Mouse (Mus musculus): ENCODE results near the gene Hist1h4j. TPM values are rescaled to one million over a fixed set of nuclear protein-coding genes. Genes with fewer than 3 reads are reported as not detected.
"Not testable (repeated sequence)": the region's sequence is repeated elsewhere in the genome, so short reads cannot be mapped to it uniquely, and the experiment has no call there.

Hist1h4j gene
- 1.9 and 2.4 TPM in 2 replicates for polyA plus RNA-seq (2012)

DNA sequence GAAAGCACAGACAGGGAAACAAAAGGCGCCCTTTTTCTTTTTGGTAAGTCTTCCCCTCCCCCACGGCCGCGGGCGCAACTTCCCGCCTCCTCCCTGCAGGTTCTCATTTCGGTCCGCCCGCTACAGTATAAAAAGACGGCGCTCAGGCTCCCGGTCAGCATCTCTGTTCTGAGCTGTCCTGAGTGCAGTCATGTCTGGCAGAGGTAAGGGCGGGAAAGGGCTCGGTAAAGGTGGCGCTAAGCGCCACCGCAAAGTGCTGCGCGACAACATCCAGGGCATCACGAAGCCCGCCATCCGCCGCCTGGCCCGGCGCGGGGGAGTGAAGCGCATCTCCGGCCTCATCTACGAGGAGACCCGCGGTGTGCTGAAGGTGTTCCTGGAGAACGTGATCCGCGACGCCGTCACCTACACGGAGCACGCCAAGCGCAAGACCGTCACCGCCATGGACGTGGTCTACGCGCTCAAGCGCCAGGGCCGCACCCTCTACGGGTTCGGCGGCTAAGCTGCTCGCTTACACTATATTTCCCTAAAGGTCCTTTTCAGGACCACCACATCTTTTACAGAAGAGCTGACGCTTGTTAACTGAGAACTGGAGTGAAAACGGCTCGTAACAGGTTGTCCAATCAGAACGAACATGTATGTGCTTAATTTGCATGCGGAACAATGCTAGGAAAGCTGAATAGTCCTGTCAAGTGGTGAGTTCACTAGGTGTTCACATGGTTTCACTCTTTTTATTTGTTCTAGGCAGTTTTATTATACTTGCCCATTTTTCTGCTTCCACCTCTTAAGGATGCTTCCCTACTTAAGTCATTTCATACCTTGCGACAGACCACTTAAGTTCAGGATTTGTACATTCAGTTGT, at the start of gene Hist1h4j:
Gene Hist1h4j (plus strand): TSS at position 159 of the 862 bp plus-strand sequence.
- not testable (repeated sequence) for TF ChIP-seq GATA1 (IDR thresholded peaks at IDR 0.05; ENCODE audit: low read length)

DNA sequence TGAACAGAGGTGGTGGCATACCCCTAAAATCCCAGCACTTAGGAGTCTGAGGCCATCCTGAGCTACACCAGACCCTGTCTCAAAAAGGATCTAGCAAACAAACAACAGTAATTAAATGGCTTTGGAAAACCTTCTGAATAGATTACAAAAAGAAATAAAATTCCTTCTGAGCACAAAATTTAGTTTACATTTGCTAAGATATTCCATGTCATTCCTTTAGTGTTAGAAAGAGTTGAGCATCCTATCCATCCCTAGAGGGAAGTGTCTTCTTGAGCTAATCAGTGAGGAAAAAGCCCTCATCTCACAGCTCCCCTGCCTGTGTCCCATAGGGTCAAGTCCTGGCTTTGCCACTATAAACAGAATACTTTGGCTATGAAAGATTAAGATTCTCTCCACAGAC, 37.1 kb upstream of the Hist1h4j start, which contains the start of gene Olfr1359:
Gene Olfr1359 (plus strand): TSS at position 301 of the 400 bp plus-strand sequence.
- no peak for TF ChIP-seq GATA1 (IDR thresholded peaks at IDR 0.05; ENCODE audit: low read length)

DNA sequence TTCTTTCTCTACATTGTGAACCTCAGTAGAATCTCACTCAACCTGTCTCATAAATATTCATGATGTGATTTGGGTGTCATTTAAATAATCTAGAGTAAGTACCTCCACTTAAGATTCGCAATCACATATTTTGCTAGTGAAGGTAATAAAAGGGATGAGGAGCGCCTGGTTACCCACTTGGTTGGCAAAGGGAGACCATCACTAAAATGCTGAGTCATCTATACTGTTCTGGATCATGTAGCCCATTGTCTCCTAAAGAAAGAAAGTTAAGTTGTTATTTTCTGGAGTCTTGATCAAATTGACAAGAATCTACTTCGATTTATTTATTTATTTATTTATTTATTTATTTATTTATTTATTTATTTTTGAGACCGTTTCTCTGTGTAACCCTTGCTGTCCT, 28.2 kb upstream of the Hist1h4j start:
- TF ChIP-seq GATA1 (IDR thresholded peaks at IDR 0.05; ENCODE audit: low read length) = no peak

DNA sequence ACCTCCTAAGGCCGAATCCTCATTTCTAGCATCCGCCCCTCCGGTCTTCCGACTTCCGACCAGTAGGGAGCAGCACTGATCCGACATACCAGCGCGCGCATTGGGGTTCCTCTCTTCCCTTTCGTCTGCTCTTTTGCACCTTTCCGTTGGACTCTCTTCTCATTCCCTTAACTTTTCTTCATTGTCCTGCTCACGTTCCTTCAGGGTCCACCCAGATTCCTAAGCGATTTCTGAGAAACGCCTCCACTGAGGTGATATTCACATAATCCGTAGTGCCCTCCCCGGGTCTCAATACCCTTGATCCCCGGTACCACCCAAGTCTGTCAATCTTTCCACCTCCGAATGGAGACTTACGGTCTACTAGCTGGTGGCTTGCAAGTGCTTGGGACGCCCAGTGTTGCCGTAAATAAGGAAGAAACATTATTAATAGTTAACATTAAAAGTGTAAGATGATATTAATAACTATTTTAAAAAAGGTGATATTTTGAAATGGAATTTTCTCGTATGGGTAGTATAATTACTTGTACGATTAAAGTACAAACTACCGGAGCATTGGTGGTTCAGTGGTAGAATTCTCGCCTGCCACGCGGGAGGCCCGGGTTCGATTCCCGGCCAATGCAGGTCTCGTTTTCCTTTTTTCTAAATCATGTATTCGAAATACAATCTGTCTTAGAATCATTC, 24.7 kb upstream of the Hist1h4j start:
- TF ChIP-seq GATA1 (IDR thresholded peaks at IDR 0.05; ENCODE audit: low read length) = no peak

DNA sequence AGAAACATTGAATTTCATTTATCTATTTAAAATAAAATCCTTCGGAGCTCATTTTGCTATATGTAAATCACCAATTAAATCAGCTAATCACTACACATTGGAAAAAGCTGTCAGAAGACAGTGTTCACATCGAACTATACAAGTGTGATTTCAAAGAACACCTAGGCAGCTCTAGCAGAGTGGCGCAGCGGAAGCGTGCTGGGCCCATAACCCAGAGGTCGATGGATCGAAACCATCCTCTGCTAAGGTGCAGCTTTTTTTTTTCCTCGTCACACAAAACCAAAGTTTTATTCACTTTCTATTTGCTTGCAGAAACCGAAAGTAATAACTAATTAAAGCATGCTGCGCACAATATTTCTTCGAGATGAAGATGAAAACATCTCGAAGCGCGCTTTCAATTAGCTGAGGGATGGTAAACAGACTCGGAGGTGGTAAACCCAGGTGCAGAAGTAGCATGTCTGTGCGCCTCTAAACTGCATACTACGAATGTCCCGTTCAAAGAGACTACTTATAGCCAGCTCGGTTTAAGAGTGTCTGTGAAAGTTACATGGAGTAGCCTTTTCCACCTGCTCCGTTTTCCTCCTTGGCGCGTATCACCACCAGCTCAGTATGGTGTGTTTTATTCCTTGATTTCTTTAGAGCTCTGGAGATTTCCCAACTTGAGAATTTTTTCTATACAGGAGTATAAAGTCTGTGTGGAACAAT, 23.9 kb upstream of the Hist1h4j start:
- TF ChIP-seq GATA1 (IDR thresholded peaks at IDR 0.05; ENCODE audit: low read length) = no peak

DNA sequence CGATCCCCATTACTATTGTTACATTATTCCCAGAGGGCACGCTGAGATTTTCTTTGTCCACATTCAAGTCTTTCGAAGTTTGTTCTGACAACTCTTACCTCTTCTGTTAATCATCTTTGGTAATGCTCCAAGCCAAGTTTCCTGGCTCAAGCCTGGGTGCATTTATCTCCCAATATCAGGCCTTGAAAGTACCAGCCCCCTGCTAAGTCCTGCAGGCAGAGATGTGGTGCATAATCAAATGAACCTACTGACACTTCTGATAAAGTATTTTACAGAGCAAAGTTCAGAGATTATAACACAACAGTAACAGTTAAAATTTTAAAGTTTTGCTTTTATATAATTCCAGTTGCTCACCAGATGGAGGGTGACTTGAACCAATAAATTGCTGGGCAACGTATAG, 23.2 kb upstream of the Hist1h4j start:
- TF ChIP-seq GATA1 (IDR thresholded peaks at IDR 0.05; ENCODE audit: low read length) = no peak

DNA sequence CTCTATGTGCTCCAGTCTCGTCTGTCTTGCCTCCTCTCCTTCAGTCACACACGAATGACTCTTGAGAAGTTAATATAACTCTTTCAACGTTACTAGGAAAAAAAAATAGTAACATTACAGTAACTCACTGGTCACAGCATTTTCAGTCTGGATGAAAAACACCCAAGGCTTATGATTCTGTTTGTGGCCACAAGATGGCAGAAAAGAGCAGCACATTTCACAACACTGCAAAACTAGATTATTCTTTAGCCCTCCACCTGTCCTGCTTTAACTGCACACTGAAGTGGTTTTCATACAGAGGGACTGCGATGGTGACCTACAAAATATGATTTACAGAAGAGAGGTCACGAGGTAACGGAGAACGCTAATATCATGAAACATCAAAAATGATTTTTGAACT, 20.1 kb upstream of the Hist1h4j start:
- no peak for TF ChIP-seq GATA1 (IDR thresholded peaks at IDR 0.05; ENCODE audit: low read length)

DNA sequence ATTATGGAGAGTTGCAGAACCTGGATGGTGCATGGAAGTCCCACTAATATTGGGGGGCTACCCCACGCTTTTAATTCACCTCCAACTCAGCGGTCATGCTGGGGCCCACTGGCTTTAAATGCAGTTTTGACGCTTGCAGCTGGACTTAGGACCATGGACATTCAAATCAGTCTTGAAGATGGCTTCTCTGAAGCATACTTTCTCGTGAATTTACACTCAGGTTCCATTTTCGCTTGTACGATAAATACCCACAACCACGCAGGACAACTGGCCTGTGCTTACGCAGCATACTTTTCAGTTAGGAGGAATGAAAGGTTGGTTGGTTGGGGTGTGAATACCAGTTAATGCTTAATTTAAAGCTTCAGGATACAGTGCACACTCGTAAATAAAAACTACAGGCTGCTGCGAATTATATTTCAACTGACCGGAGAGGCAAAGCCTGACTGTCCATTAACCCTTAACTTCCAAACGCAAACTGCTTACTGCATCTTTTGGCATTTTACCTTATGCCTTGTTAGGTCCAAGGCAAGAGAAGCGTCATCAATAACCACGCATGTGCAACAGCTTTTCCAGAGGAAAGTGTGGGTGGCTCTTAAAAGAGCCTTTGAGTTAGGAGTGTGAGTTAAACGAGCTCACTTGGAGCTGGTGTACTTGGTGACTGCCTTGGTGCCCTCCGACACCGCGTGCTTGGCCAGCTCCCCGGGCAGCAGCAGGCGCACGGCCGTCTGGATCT, 19.6 kb upstream of the Hist1h4j start:
- TF ChIP-seq GATA1 (IDR thresholded peaks at IDR 0.05; ENCODE audit: low read length) = no peak

DNA sequence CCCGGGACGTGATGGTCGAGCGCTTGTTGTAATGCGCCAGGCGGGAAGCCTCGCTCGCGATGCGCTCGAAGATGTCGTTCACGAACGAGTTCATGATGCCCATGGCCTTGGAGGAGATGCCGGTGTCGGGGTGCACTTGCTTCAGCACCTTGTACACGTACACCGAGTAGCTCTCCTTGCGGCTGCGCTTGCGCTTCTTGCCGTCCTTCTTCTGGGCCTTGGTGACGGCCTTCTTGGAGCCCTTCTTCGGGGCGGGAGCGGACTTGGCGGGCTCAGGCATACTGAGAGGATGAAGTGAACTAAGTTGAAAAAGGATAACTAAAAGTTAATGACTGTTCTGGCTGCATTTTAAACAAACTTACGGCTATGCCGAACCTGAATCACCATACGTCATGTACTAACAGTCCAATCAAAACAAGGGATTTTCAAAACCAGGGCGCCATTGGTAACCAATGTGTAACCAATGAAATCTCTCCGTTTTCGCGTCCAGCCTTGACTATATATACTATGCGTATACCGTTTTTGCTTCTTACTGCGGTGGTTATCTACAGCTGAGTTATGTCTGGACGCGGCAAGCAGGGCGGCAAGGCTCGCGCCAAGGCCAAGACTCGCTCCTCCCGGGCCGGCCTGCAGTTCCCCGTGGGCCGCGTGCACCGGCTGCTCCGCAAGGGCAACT, 18.9 kb upstream of the Hist1h4j start, which contains the start of the genes Hist1h2bl and Hist1h2ai:
Gene Hist1h2bl (minus strand): TSS at position 280 of the 676 bp plus-strand sequence.
Gene Hist1h2ai (plus strand): TSS at position 559 of the 676 bp plus-strand sequence.
- TF ChIP-seq GATA1 (IDR thresholded peaks at IDR 0.05; ENCODE audit: low read length) = not testable (repeated sequence)

DNA sequence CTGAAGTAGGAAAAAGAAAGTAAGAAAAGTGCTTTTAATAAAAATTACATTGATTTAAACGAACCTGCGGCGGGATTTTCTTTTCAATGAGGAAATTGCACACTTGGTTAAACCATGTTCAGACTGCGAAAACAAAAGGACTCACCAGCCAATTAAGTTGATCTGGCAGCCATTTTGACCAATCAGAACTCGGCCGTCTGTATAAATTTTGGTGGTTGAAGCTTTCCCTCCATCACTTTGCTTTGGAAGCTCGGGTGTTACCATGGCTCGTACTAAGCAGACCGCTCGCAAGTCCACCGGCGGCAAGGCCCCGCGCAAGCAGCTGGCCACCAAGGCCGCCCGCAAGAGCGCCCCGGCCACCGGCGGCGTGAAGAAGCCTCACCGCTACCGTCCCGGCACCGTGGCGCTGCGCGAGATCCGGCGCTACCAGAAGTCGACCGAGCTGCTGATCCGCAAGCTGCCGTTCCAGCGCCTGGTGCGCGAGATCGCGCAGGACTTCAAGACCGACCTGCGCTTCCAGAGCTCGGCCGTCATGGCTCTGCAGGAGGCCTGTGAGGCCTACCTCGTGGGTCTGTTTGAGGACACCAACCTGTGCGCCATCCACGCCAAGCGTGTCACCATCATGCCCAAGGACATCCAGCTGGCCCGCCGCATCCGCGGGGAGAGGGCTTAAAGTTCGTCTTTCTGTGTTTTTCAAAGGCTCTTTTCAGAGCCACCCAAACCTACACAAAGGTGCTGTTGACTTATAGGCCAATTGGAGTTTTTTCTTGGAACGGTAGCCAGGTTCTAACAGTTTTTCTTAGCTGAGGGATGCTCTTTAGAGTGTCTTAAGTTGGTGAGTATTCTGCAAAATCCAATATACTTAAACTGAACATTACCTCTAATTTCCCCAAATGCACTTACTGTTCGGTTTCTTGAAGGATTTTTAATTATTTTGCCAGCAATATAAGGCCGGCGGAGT, 17.2 kb upstream of the Hist1h4j start, which contains the start of gene Hist1h3h:
Gene Hist1h3h (plus strand): TSS at position 263 of the 961 bp plus-strand sequence.
- TF ChIP-seq GATA1 (IDR thresholded peaks at IDR 0.05; ENCODE audit: low read length) = not testable (repeated sequence)

DNA sequence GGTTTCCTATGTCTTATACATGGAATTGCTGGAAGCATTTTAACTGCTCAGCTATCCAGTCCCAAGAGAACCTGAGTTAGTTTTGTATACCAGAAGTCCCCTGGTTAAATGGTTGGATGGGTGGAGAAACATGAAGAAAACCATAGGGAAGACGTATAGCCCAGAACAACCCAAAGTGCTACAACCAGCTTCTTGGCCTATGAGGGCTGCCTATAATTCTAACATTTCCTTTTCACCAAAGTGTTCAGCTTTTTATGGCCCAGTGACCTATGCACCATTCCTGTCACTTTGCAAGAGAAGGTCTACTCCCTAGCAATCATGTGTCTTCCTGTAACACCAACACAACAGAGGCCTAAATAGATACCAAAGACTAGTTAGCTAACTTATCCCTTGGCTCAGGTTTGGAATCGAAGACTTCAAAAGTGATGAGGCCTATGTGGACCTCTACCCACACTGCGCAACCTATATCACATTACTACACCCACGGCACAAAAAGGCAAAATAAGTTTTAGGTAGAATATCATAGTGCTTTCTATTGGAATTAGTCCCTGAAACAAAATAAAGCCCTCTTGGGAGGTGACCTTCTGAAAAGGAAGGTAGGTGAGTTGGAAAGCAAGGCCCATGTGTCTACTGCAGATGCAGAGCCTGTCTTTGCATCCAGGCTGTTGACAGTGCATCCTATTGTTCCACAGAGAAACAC, 16.3 kb upstream of the Hist1h4j start:
- TF ChIP-seq GATA1 (IDR thresholded peaks at IDR 0.05; ENCODE audit: low read length) = no peak

DNA sequence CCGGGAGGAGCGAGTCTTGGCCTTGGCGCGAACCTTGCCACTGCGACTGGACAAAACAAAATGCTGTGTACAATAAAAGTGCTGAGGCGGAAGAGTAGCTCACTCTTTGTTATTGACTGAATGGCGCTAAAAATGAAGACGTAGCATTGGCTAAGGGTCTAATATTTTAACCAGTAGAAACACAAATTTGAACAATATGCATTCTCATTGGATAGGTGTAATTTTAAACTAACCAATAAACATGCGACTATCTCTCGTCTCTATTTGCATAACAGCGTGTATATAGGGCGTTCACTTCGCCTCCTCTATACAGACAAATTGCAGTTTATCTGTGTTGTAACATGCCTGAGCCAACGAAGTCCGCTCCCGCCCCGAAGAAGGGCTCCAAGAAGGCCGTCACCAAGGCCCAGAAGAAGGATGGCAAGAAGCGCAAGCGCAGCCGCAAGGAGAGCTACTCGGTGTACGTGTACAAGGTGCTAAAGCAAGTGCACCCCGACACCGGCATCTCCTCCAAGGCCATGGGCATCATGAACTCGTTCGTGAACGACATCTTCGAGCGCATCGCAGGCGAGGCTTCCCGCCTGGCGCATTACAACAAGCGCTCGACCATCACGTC, 13.0 kb upstream of the Hist1h4j start, which contains the start of gene Hist1h2bm:
Gene Hist1h2bm (plus strand): TSS at position 288 of the 616 bp plus-strand sequence.
- TF ChIP-seq GATA1 (IDR thresholded peaks at IDR 0.05; ENCODE audit: low read length) = not testable (repeated sequence)
